Mouse (Mus musculus): ENCODE data around the gene Hyal3.
"Not testable (repeated sequence)": the region's sequence is repeated elsewhere in the genome, so short reads cannot be mapped to it uniquely, and the experiment has no call there.

The Hyal3 gene

DNA sequence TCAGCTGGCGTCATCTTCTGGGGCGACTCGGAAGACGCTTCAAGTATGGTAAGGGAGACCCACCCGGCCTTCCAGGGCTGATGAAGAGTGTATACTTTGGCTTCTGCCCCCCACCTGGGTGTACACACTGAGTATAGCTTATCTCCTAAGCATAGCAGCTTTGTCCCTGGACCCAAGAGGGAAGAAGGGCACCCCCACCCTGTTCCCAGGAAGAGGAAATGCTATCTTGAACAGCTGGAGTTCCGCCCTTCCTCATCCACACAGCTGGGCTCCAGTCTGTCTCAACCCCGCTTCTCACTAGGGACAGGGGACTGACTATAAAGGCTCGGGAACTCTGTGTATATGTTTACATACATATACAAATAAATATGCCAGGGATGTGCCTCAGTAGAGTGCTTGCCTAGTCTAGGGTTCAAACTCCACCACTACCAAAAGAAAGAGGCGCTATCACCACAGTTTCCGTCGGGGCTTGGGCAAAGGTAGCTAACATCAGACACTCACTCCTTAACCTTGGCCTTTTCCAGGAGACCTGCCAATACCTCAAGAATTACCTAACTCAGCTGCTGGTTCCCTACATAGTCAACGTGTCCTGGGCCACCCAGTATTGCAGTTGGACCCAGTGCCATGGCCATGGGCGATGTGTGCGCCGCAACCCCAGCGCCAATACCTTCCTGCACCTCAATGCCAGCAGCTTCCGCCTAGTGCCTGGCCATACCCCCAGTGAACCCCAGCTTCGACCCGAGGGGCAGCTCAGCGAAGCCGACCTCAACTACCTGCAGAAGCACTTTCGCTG lies 8.9 kb upstream of the Hyal3 start:
- no peak for DNase-seq (ENCODE audit: low read depth)

DNA sequence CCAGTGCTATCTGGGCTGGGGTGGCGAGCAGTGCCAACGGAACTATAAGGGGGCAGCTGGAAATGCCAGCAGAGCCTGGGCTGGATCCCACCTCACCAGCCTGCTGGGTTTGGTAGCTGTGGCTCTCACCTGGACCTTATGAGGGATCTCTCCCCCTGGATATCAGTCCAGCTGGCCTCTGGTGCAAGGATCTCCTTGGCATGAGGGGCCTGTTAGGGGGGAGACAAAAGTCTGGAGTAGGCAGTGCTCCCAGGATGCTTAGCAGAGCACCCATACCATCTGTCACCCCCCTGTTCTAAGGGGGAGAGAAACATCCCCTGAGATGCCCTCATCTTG lies 8.3 kb upstream of the Hyal3 start:
- DNase-seq (ENCODE audit: low read depth): no peak

DNA sequence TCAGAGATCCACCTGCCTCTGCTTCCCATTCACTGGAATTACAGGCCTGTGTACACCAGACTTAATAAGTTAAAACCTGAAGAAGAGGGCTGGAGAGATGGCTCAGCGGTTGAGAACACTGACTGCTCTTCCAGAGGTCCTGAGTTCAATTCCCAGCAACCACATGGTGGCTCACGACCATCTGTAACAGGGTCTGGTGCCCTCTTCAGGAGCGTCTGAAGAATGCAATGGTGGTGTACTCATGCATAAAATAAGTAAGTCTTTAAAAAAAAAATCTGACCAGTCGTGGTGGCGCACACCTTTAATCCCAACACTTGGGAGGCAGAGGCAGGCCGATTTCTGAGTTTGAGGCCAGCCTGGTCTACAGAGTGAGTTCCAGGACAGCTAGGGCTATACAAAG lies 6.8 kb upstream of the Hyal3 start:
- not testable (repeated sequence) for DNase-seq (ENCODE audit: low read depth)

DNA sequence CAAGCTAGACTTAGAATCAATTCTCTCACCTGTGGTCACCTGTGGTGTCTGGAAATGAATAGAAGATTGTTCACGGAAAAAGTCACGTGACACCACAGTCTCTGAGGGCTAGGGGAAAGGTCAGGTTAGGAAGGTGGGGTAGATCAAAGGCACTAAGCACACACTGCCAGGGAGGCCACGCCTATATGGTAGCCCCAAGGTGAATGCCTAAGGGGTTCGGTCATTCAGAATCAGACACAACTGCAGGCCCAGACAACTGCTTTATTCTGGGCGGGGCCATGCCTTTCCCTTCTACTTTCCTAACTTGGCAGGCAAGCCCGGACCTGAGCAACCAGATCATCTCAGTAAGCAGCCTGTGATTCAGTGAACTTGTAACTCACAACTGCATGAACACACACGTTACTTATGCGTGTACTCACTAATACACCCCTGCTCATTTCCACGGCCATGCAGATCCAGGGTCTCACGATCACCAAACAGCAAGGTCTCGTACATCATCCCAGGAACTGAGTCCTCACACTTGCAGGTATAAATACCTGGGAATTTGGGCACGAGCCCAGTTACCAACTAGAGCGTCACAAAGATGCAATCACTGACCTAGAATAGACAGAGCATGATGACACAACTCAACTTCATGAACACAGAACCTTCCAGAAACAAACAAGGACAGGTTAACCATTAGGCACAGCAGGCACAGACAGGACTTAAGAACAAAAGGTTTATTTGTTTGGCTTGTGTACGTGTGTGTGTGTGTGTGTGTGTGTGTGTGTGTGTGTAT lies 4.8 kb upstream of the Hyal3 start:
- DNase-seq (ENCODE audit: low read depth): peak; percentile 59

DNA sequence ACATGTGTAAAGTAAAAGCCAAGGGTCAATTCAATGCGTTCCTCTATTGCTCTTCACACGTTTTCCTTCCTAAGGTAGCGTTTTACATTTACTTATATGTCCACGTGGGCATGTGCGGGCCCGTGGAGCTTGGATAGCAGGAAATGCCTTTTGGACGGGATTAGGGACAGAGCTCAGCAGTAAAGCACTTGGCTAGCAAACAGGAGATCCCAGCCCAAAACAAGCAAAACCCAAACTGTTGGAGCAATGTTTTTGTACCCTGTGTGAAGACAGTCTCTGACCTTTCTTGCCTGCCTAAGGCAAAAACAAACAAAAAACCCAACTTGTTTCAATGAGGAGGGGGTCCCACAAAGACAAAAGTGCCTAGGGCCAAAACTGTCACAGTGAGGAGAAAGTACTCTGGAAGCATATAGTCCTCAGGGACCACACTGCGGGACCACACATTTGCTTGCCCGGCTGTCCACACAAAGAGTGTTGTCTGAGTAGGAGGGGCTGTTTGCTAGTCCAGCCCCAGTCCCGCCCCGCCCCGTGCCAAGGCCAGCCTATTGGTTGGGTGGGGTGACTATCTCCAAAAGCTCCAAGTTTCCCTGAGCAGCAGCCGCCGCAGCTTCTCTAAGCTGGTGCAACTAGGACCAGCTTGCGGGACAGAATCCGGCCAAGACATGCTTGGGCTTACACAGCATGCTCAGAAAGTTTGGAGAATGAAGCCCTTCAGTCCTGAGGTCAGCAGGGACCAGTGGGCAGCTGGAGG lies 4.1 kb upstream of the Hyal3 start, which contains the start of gene Hyal1:
Gene Hyal1 (plus strand): TSS at position 571 of the 751 bp plus-strand sequence.
- peak; percentile 86 for DNase-seq (ENCODE audit: low read depth)

DNA sequence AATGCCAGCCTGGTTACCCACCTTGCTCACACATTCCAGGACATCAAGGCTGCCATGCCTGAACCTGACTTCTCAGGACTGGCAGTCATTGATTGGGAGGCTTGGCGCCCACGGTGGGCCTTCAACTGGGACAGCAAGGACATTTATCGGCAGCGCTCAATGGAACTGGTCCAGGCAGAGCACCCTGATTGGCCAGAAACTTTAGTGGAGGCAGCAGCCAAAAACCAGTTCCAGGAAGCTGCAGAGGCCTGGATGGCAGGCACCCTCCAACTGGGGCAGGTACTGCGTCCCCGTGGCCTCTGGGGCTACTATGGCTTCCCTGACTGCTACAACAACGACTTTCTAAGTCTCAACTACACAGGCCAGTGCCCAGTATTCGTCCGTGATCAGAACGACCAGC lies 2.7 kb upstream of the Hyal3 start:
- DNase-seq (ENCODE audit: low read depth): no peak

DNA sequence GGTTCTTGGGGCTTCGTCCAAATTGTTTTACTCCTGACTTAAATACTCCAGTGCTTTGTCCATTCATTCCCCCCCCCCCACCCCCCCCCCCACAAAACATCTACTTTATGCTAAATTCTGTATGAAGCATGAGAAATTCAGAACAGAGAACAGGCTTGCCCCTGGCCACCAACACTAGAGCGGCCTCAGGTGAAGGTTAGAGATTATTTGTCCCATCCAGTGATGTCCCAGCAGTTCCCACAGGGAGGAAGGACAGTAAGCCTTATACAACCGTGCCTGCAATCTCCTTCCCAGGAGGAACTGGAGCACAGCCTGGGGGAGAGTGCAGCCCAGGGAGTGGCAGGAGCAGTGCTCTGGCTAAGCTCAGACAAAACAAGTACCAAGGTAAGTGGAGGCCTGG lies 2.0 kb upstream of the Hyal3 start, which contains the start of gene Naa80:
Gene Naa80 (plus strand): TSS at position 301 of the 400 bp plus-strand sequence.
- no peak for DNase-seq (ENCODE audit: low read depth)

DNA sequence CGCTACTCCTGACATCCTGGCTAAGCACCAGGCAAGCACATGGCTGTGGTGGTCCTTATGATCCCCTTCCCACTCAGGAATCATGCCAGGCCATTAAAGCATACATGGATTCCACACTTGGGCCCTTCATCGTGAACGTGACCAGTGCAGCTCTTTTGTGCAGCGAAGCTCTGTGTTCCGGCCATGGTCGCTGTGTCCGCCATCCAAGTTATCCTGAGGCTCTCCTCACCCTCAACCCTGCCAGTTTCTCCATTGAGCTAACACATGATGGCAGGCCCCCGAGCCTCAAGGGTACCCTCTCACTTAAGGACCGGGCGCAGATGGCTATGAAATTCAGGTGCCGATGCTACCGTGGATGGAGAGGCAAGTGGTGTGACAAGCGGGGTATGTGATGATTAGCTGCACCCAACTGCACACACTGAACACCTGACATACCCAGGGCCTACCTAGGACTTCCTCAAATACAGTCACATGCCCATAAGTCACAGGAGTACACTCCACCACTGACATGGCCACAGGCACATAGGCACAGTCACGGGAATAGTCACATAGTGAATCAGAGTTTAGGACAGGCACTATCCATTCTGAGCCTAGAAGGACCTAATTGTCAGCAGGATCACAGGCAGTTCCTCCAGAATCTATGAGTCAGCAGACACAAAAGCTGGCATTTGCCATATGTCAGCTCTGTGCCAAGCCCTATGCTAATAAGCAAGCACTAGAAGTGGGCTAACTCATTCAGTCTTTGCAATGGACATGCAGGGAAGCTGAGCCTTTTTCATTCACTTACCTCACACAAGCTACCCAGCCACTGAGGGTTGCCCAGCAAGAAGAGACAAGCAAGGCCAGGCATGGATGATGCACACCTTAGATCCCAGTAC lies 1.4 kb upstream of the Hyal3 start:
- DNase-seq (ENCODE audit: low read depth): peak; percentile 53

DNA sequence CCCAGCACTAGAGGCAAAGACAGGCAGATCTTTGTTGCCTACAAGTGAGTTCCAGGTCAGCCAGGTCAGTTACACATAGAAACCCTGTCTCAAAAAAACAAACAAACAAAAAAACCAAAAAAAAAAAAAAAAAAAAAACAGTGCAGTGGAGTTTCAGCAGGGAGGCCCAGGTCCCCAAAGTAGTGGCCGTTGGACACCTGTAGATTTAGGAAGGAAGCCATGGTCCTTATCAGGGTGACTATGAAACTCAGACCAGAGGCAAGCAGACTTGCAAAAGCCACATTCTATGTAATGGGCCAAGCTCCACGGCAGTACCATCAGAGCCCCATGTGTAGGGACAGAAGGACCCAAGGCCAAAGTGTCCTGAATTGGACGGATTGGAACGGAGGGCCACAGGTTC lies 966 bp downstream of the Hyal3 start:
- no peak for DNase-seq (ENCODE audit: low read depth)

DNA sequence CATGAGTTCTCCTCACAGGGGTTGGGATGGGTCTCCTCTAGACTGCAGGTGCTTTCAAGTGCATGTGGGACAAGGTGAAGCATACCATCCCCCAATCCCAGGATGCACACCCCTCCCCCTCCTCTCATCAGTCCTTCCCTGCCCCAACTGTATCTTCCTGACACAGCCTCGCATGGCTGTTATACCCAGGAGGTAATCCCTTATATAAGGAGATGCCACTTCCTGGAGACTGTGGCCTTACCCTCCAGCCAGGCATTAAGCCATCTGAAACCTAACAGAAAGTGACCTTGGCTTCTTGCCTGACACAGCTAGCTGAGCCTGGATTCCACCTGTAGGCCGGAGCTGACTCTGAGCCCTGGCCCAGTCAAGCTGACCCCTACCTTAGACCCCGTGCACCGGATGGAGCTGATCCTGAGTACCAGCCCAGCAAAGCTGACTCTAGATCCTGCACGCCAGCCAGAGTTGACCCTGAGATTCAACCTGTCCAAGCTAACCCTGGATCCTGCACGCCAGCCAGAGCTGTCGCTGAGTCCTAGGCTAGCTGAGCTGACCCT lies 2.0 kb downstream of the Hyal3 start:
- no peak for DNase-seq (ENCODE audit: low read depth)

DNA sequence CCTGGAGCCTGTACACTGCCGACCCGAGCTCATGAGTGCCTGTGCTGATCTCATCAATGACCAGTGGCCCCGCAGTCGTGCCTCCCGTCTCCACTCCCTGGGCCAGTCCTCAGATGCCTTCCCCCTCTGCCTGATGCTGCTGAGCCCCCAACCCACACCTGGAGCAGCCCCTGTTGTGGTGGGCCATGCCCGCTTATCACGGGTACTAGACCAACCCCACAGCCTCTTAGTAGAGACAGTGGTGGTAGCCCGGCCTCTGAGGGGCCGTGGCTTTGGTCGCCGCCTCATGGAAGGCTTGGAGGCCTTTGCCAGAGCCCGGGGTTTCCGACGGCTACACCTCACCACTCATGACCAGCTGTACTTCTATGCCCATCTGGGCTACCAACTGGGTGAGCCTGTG lies 2.6 kb downstream of the Hyal3 start:
- no peak for DNase-seq (ENCODE audit: low read depth)

DNA sequence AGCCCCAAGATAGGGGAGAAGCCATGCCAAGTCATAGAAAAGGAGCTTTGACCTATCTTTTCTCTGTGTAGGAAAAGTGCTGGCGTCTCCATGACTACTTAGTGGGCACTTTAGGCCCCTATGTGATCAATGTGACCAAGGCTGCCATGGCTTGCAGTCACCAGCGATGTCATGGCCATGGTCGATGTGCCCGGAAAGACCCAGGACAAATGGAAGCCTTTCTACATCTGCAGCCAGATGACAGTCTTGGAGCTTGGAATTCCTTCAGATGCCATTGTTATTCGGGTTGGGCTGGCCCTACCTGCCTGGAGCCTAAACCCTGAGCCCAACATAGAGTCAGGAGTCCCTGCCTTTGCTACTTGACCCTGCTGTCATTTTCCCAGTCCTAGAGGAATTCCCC lies 5.9 kb downstream of the Hyal3 start:
- no peak for DNase-seq (ENCODE audit: low read depth)

DNA sequence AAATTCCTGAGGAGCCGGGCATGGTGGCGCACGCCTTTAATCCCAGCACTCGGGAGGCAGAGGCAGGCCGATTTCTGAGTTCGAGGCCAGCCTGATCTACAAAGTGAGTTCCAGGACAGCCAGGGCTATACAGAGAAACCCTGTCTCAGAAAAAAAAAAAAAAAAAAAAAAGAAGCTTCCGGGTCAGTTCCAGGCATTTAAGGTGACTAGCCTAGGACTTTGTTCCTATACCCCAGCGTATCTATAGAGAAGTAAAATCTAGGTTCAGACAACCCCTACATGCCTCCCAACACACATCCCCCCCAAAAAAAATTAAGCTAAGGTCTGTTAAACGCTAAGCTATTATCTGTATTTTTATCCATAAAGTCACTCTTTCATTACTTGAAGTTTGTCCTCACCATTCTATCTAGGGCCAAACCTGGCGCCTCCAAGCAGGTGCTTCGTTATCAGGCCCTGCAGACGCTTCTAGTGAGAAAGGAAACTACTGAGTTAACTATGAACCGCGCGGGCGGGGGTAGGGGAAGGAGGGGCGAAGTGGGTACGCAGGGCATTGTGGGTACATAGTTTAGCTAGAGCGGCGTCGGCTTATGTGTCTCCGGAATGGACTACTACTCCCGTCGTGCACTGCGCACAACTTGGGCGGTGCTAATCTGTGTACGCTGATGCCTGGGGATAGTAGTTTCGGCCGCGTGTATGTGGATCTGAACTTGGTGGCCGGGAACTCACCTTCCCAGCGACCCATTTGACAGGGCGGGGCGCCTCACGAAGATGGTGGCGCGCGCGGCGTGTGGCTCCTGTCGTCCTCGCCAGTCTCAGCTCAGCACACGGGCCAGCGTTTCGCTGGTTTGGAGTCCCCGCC lies 6.6 kb downstream of the Hyal3 start, which contains the start of gene Ifrd2:
Gene Ifrd2 (plus strand): TSS at position 669 of the 859 bp plus-strand sequence.
- DNase-seq (ENCODE audit: low read depth): peak; percentile 95

DNA sequence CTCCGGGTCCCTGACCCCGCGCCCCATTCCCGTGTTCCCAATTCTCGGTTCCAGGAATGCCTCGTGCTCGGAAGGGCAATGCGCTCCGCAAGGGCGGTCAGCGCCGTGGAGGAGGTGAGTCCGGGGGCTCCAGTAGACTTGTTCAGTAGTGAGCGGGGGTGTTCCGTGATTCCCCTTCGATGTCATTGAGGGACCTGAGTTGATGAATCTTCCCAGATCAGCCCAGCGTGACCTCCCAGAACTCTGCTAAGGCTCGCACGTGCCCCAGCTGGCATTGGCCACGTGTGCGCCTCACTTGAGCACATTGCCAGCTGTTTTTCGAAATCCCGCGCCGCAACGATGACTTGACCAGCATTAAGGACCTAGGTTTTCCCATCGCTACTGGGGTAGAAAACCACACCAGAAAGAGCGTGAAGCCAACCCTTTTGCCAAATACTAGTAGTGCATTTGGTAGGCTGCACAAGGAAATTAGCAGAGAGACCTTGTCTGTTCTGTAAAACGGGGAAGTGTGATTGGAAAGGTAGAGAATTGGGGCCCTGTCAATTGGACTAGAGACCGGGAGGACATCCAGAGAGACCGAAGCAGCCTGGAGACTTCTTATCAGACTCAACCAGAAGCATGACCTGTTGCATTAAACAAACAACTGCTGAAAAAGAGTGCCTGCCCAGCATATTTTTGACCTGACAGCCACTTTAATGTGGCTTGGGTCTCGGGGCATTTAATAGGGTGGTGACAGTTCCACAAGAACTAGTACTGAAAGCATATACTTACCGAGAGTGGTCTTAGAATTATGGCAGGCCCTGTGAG lies 7.4 kb downstream of the Hyal3 start:
- DNase-seq (ENCODE audit: low read depth): peak; percentile 71

DNA sequence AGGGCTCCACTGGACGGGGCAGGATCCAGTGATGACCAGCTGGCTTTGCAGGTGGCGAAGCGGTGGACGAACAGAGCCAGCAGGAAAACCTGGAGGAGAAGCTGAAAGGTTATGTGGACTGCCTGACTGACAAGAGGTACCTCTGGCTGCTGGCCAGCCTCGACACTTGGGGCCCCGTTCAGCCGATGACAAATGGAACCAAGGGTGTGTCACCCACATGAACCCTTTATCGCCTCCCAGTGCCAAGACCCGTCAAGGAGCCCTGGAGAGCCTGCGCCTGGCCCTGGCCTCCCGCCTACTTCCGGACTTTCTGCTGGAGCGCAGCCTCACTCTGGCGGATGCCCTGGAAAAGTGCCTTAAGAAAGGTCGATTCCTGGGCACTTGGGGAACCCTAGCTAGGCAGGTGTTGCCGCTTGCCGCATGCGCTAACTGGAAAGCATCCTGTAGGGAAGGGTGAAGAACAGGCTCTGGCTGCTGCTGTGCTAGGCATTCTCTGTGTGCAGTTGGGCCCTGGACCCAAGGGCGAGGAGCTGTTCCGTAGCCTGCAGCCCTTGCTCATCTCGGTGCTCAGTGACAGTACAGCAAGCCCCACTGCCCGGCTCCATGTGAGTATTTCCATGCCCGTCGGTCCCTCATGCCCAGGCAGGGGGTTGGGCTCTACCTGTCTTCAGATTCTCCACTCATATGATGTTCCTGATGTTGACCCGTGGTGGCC lies 9.6 kb downstream of the Hyal3 start:
- DNase-seq (ENCODE audit: low read depth): no peak

DNA sequence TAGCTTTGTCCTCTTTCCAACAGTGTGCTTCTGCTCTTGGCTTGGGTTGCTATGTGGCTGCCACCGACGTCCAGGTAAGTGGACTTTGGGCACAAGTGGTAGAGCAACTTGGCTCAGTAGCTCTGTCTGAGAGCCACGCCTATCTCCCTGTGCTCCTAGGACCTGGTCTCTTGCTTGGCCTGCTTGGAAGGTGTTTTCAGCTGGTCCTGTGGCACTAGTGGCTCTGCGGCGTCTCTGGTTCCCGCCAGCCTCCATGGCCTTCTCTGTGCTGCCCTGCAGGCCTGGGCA lies 10.1 kb downstream of the Hyal3 start:
- no peak for DNase-seq (ENCODE audit: low read depth)

DNA sequence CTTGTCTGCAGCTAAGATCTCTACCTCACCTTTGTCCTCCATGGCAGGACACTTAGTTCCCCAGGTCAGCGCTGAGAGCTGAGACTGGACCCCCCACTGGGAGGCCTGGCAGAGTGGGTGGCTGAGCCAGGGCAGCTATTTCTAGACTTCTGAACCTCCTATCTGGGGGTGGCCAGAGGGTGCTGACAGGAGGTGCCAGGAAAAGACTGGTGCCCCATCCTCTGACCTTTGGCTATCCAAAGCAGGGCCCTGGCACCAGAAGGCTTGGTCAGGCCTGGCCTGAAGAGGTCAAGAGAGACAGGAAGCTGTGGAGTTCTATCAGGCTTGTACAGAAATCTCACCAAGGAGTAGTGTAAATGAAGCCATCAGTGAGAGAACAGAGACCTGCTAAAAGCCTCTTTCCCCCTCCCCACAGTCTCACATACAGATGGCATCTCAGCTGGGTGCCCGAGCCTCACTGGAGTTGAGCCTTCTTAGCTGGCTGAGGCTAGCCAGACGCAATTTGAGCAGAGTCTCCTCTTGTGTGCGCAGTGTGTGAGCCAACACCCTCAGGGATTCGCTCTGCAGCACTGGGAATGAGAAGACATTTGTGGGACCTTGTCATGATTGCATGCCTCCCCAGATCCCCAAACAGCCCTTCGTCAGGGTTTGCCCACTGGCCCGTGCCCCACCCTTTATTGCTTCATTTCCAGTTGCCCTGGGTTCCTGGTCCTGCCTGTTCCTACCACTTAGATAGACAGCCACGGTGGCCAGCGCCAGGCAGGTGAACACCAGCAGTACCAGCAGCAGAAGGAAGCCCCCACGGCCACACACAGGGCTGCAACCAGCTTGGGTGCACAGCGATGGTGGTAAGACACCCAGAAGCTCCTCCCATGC lies 12.7 kb downstream of the Hyal3 start:
- DNase-seq (ENCODE audit: low read depth): no peak

Data from NIH3T3 (cell line).